Mouse (Mus musculus) forebrain, embryonic 15.5 days (tissue): ENCODE measurements at regions not wholly inside any gene's neighbourhood (a gene's known extent, or its start where the extent isn't known, plus 50 kb on each side); places are given as distances from the start of the nearest gene placed in this dataset.

Experiments
- ATAC-seq: fragments of 200-750 bp; cut with Nextera tagmentation; replicated peaks from 2 replicates; pipeline ENCODE4 v1.8.0; 2017; ENCODE audit warnings: mild to moderate bottlenecking, moderate TSS enrichment, moderate library complexity
- H3K27ac ChIP-seq: fragments of 300-500 bp; sonication (generic); replicated peaks from 2 replicates; pipeline ENCODE4 v1.5.1; 2015; ENCODE audit warnings: mild to moderate bottlenecking, inconsistent platforms
- H3K27me3 ChIP-seq: fragments of 300-500 bp; sonication (generic); 2 replicates; pipeline ENCODE4 v1.6.1; 2015; ENCODE audit warnings: inconsistent platforms
- H3K36me3 ChIP-seq: fragments of 300-500 bp; sonication (generic); 2 replicates; pipeline ENCODE4 v1.6.1; 2015; ENCODE audit warnings: mild to moderate bottlenecking, inconsistent platforms
- H3K4me1 ChIP-seq: fragments of 300-500 bp; sonication (generic); 2 replicates; pipeline ENCODE4 v1.6.1; 2015; ENCODE audit warnings: inconsistent platforms
- H3K4me2 ChIP-seq: fragments of 300-500 bp; sonication (generic); replicated peaks from 2 replicates; pipeline ENCODE4 v1.6.1; 2015; ENCODE audit warnings: mild to moderate bottlenecking, inconsistent platforms
- H3K4me3 ChIP-seq: fragments of 300-500 bp; sonication (generic); 2 replicates; pipeline ENCODE4 v1.5.1; 2015; ENCODE audit warnings: mild to moderate bottlenecking, inconsistent platforms
- H3K9ac ChIP-seq: fragments of 300-500 bp; sonication (generic); replicated peaks from 2 replicates; pipeline ENCODE4 v1.6.1; 2015; ENCODE audit warnings: mild to moderate bottlenecking, inconsistent platforms
- H3K9me3 ChIP-seq: fragments of 300-500 bp; sonication (generic); 2 replicates; pipeline ENCODE4 v1.6.1; 2016; ENCODE audit warnings: inconsistent platforms
- WGBS: fragments of 180-500 bp; shearing (Covaris S2); methylation state at CpG from one replicate; pipeline ENCODE4 v1.1.7; 2015; ENCODE audit warnings: mixed read lengths; 5-methylcytosine and 5-hydroxymethylcytosine counted together

GRCm38 (mm10) chr5:25609911-25610310 lies 94.0 kb downstream of the Cct8l1 start:
- no peak overlapping the region for H3K4me2 ChIP-seq
- H3K27ac ChIP-seq = peak overlapping the region; percentile 62
- 11% methylated on average over 9 of the region's 9 CpGs for WGBS
- H3K27me3 ChIP-seq = no peaks in the 10 kb centered on the region
- H3K9ac ChIP-seq = no peak overlapping the region
- no peaks in the 10 kb centered on the region for H3K36me3 ChIP-seq
- peak; percentile 72 for ATAC-seq
- no peaks in the 10 kb centered on the region for H3K9me3 ChIP-seq
- peaks cover 11% of the 10 kb centered on the region for H3K4me1 ChIP-seq
- H3K4me3 ChIP-seq = no peak overlapping the region

- 52% methylated on average over 2 of the region's 2 CpGs for WGBS
- ATAC-seq = no peak
- H3K4me2 ChIP-seq = no peak overlapping the region
- H3K9ac ChIP-seq = no peak overlapping the region
- H3K27ac ChIP-seq = no peak overlapping the region
- H3K27me3 ChIP-seq = no peaks in the 10 kb centered on the region
- H3K36me3 ChIP-seq = no peaks in the 10 kb centered on the region
- no peak overlapping the region for H3K4me3 ChIP-seq
- H3K4me1 ChIP-seq = no peaks in the 10 kb centered on the region
- no peaks in the 10 kb centered on the region for H3K9me3 ChIP-seq
Observed at GRCm38 (mm10) chr5:25602123-25602522, 86.3 kb downstream of the Cct8l1 start.

GRCm38 (mm10) chr5:25599363-25599762 lies 83.5 kb downstream of the Cct8l1 start:
- Histone ChIP-seq H3K27ac (0 out of 2 replicates have a peak overlapping the region, but pooled peaks have one; percentile 6), H3K36me3 (no peaks in the 10 kb centered on the region), H3K4me1 (no peaks in the 10 kb centered on the region), H3K27me3 (no peaks in the 10 kb centered on the region), H3K9me3 (no peaks in the 10 kb centered on the region), H3K9ac (no peak overlapping the region), H3K4me2 (no peak overlapping the region), H3K4me3 (no peak overlapping the region)
- no peak for ATAC-seq
- WGBS = 73% methylated on average over 1 of the region's 1 CpGs

- Histone ChIP-seq H3K36me3 (no peaks in the 10 kb centered on the region), H3K9ac (no peak overlapping the region), H3K4me3 (no peak overlapping the region), H3K4me1 (no peaks in the 10 kb centered on the region), H3K4me2 (no peak overlapping the region), H3K27ac (no peak overlapping the region), H3K9me3 (no peaks in the 10 kb centered on the region), H3K27me3 (no peaks in the 10 kb centered on the region)
- WGBS = 96% methylated on average over 6 of the region's 6 CpGs
- no peak for ATAC-seq
Observed at GRCm38 (mm10) chr5:25597786-25598185, 81.9 kb downstream of the Cct8l1 start.

GRCm38 (mm10) chr5:25591709-25592108 lies 75.8 kb downstream of the Cct8l1 start:
- no peak overlapping the region for H3K27ac ChIP-seq
- no peaks in the 10 kb centered on the region for H3K27me3 ChIP-seq
- ATAC-seq = no peak
- H3K4me2 ChIP-seq = no peak overlapping the region
- no peak overlapping the region for H3K4me3 ChIP-seq
- no peak overlapping the region for H3K9ac ChIP-seq
- H3K36me3 ChIP-seq = no peaks in the 10 kb centered on the region
- H3K4me1 ChIP-seq = no peaks in the 10 kb centered on the region
- H3K9me3 ChIP-seq = no peaks in the 10 kb centered on the region
